Comparison of ENCODE assay signal across 8 mouse cellular contexts in the genomic region with DNA sequence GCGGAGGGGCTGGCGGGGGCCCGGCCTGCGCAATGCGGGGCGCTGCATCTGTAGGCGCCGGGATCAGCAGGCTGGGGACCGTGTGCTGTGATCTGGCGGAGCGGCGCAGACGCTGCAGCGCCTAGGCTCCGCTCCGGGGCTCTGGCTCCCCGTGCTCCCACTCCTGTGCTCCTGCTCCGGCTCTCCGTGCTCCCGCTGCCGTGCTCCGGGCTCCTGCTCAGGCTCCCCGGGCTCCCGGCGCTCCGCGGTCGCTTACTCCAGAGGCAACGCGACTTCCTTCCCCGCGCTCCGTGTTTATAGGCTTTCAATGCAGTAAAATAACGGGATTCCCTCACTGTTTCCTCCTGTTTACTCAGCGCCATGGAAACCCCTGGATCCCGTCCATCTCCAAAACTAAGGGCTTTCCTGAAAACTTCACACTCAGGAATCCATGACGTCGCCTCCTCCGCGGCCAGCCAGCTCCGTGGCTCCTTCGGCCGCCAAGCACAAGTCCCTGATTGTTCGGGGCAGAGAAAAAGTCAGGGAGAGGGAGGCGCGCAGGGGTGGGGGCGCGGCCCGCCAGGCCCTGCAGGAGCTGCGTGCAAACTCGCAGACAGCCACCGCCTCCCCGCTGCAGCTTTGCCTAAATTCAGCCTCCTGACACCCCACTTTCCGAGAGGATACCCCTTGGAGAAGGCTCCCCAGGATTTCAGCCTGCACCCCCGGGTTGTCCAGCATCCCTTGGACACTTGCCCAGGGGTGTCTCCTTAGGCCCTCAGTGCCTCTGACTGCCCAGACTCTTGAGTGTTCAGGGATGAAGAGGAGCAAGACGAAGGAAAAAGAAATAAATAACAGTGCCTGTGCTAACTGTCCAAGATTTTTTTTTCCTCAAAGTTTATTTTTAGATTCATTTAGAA. TPM values are rescaled to one million over a fixed set of nuclear protein-coding genes. Genes with fewer than 3 reads are reported as not detected.
DNase-seq lines count a peak whose midpoint lies in the region; ATAC-seq and TF ChIP-seq lines count a peak whose summit lies in the region.

Nfatc2 (minus strand) TSS at position 167 of the 896 bp plus-strand sequence.

- peak within 1 kb of the TSS; percentile 82 for H3K9ac ChIP-seq in heart, embryonic 13.5 days
- peak within 1 kb of the TSS; percentile 62 for H3K9ac ChIP-seq in kidney, embryonic 16.5 days (replicated peaks; ENCODE audit: low read length)

- H3K4me2 ChIP-seq in heart, embryonic 13.5 days, result peak within 1 kb of the TSS; percentile 97
- peak within 1 kb of the TSS; percentile 80 for H3K4me2 ChIP-seq in kidney, embryonic 16.5 days (replicated peaks; ENCODE audit: low read depth, low read length)

- H3K27ac ChIP-seq in bone marrow macrophage, adult 2 months (ENCODE audit: insufficient read depth, low read depth, low read length), result no peak within 1 kb of the TSS
- peak within 1 kb of the TSS; percentile 72 for H3K27ac ChIP-seq in forebrain, embryonic 10.5 days
- peak within 1 kb of the TSS; percentile 51 for H3K27ac ChIP-seq in heart, embryonic 13.5 days (replicated peaks)
- no peak within 1 kb of the TSS for H3K27ac ChIP-seq in kidney, embryonic 16.5 days (ENCODE audit: low read length)

- H3K4me1 ChIP-seq in bone marrow macrophage, adult 2 months (ENCODE audit: control insufficient read depth, insufficient read depth, low read length), result no peaks in the 10 kb centered on the region
- H3K4me1 ChIP-seq in forebrain, embryonic 10.5 days, result peaks cover 33% of the 10 kb centered on the region
- peaks cover 67% of the 10 kb centered on the region for H3K4me1 ChIP-seq in heart, embryonic 13.5 days
- peaks cover 33% of the 10 kb centered on the region for H3K4me1 ChIP-seq in kidney, embryonic 16.5 days (ENCODE audit: insufficient read depth, low read length)

- WGBS in forebrain, embryonic 10.5 days, result 1% methylated on average over 49 of the region's 56 CpGs
- WGBS in heart, embryonic 13.5 days, result 1% methylated on average over 56 of the region's 56 CpGs
- under 1% methylated on average over 55 of the region's 56 CpGs for WGBS in kidney, embryonic 16.5 days

- no peaks in the 10 kb centered on the region for H3K36me3 ChIP-seq in forebrain, embryonic 10.5 days (replicated peaks)
- H3K36me3 ChIP-seq in heart, embryonic 13.5 days, result no peaks in the 10 kb centered on the region
- H3K36me3 ChIP-seq in kidney, embryonic 16.5 days (ENCODE audit: insufficient read depth, low read length), result no peaks in the 10 kb centered on the region

- DNase-seq in 3T3-L1 (ENCODE audit: low read depth, low spot score) (peak; percentile 92), liver (peak; percentile 29)
- peak; percentile 70 for DNase-seq in forebrain, embryonic 10.5 days (ENCODE audit: extremely low spot score, low spot score)
- peak; percentile 77 for DNase-seq in neural tube, embryonic 10.5 days (ENCODE audit: extremely low spot score, low spot score)
- DNase-seq in urinary bladder, postnatal 14 days (ENCODE audit: low spot score), result peak; percentile 84

- no peak for TF ChIP-seq CTCF in bone marrow macrophage, adult 2 months (IDR thresholded peaks at IDR 0.05; ENCODE audit: low read depth, low read length)

- H3K4me3 ChIP-seq in bone marrow macrophage, adult 2 months (ENCODE audit: insufficient read depth, low read length), result peak within 1 kb of the TSS; percentile 11
- H3K4me3 ChIP-seq in forebrain, embryonic 10.5 days, result peak within 1 kb of the TSS; percentile 68
- peak within 1 kb of the TSS; percentile 64 for H3K4me3 ChIP-seq in heart, embryonic 13.5 days
- H3K4me3 ChIP-seq in kidney, embryonic 16.5 days (ENCODE audit: low read length), result peak within 1 kb of the TSS; percentile 48

- H3K9me3 ChIP-seq in forebrain, embryonic 10.5 days, result no peaks in the 10 kb centered on the region
- H3K9me3 ChIP-seq in heart, embryonic 13.5 days, result no peaks in the 10 kb centered on the region
- H3K9me3 ChIP-seq in kidney, embryonic 16.5 days (ENCODE audit: low read length), result no peaks in the 10 kb centered on the region

- ATAC-seq in heart, embryonic 13.5 days (ENCODE audit: extremely low read depth, insufficient number of reproducible peaks, low FRiP score, low TSS enrichment), result 0 out of 2 replicates have a peak, but pooled peaks have one; percentile 22
- peak; percentile 82 for ATAC-seq in kidney, embryonic 16.5 days (ENCODE audit: low FRiP score, low TSS enrichment)

- H3K27me3 ChIP-seq in forebrain, embryonic 10.5 days (ENCODE audit: poor library complexity, severe bottlenecking), result peaks cover 90% of the 10 kb centered on the region
- H3K27me3 ChIP-seq in heart, embryonic 13.5 days (replicated peaks), result peaks cover 57% of the 10 kb centered on the region
- H3K27me3 ChIP-seq in kidney, embryonic 16.5 days (ENCODE audit: insufficient read depth, low read length), result peaks cover 47% of the 10 kb centered on the region

- no peak for TF ChIP-seq POLR2A in bone marrow macrophage, adult 2 months (IDR thresholded peaks at IDR 0.05; ENCODE audit: borderline replicate concordance, low read depth, low read length)

RNA-seq across cellular contexts. Expression of gene Nfatc2, which starts in this region (rescaled TPM):
- 49.4 and 61.9 TPM in 2 replicates for polyA plus RNA-seq in bone marrow macrophage, adult 2 months (2012; ENCODE audit: insufficient read depth, insufficient read length, missing spikeins)
- 0.36 and 0.53 TPM in 2 replicates for polyA plus RNA-seq in forebrain, embryonic 10.5 days (2016; fragmentation: Nextera tagmentation; extraction: Ambion mirVana)
- 9.3 and 10.1 TPM in 2 replicates for polyA plus RNA-seq in heart, embryonic 13.5 days (2015; fragmentation: Nextera tagmentation; extraction: Ambion mirVana)
- polyA plus RNA-seq in kidney, embryonic 16.5 days (2015; fragmentation: Nextera tagmentation; extraction: Ambion mirVana), result 2.6 and 2.8 TPM in 2 replicates

Comparison
In these comparisons a context has a peak if more than half of its experiments do, and no peak if none do; other contexts are left out.
1. Peak in DNase-seq, H3K4me3 ChIP-seq and H3K27ac ChIP-seq in forebrain, embryonic 10.5 days; RNA of the gene not detected or under 1 TPM.
2. DNase-seq: peak in every context shown above with its lines; median percentile 92 in 3T3-L1; 84 in urinary bladder, postnatal 14 days; 77 in neural tube, embryonic 10.5 days; 70 in forebrain, embryonic 10.5 days; 29 in liver.
3. H3K4me3 ChIP-seq: peak in every context shown above with its lines; median percentile 68 in forebrain, embryonic 10.5 days; 64 in heart, embryonic 13.5 days; 48 in kidney, embryonic 16.5 days; 11 in bone marrow macrophage, adult 2 months.